ENCODE assay signal across 33 mouse cellular contexts in the genomic region with DNA sequence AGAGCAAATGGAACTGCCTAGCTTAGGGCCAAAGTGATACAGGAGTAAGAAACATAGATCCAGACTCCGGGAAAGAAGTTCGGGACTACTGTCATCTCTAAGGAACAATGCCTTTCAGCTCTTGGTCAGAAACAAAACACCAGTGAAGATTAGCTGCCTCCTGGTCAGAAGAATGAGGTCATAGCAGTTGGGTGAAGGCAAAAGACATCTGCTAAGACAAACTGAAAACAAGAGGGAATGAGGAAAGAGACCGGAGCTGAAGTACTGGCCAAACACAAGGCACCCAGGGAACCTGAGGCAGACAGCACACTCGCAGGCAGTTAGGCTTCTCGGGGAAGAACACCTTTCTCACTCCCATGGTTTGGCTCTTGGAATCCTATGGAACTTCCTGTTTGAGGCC.
"Had no signal": no experiment of that assay in that cellular context is flagged by ENCODE, and none has a peak within 500 bp of the region (broad histone marks: within the 10 kb centered on the region; RNA-seq: fewer than 3 reads in every experiment).

No protein-coding gene starts in this region.

- H3K27me3 ChIP-seq: heart, embryonic 12.5 days; heart, embryonic 13.5 days; heart, embryonic 15.5 days; hindbrain, embryonic 12.5 days; hindbrain, embryonic 13.5 days; hindbrain, embryonic 15.5 days; intestine, embryonic 15.5 days; kidney, embryonic 15.5 days had no signal

- H3K36me3 ChIP-seq: heart, embryonic 10.5 days; heart, embryonic 12.5 days; heart, embryonic 13.5 days; heart, embryonic 15.5 days; hindbrain, embryonic 10.5 days; hindbrain, embryonic 12.5 days; hindbrain, embryonic 13.5 days; hindbrain, embryonic 15.5 days; intestine, embryonic 15.5 days; kidney, embryonic 15.5 days had no signal

- ATAC-seq: hindbrain, embryonic 16.5 days; hindbrain, postnatal 0 days; inflammation-experienced regulatory T-cells, adult 6 months; intestine, embryonic 15.5 days; intestine, embryonic 16.5 days; intestine, postnatal 0 days had no signal

- H3K4me2 ChIP-seq: heart, embryonic 12.5 days; heart, embryonic 13.5 days; heart, embryonic 15.5 days; hindbrain, embryonic 12.5 days; hindbrain, embryonic 13.5 days; hindbrain, embryonic 14.5 days; hindbrain, embryonic 15.5 days; intestine, embryonic 15.5 days; kidney, embryonic 15.5 days had no signal

- H3K9me3 ChIP-seq: heart, embryonic 10.5 days; heart, embryonic 12.5 days; heart, embryonic 13.5 days; heart, embryonic 15.5 days; hindbrain, embryonic 10.5 days; hindbrain, embryonic 12.5 days; hindbrain, embryonic 13.5 days; hindbrain, embryonic 15.5 days; intestine, embryonic 15.5 days; kidney, embryonic 15.5 days had no signal

- H3K27ac ChIP-seq: heart, embryonic 10.5 days; heart, embryonic 13.5 days; heart, embryonic 15.5 days; hindbrain, embryonic 10.5 days; hindbrain, embryonic 12.5 days; hindbrain, embryonic 13.5 days; hindbrain, embryonic 14.5 days; hindbrain, embryonic 15.5 days; hindbrain, postnatal 0 days; intestine, embryonic 15.5 days; kidney, embryonic 15.5 days; kidney, postnatal 0 days; layer of hippocampus, adult 2 months had no signal

- H3K4me3 ChIP-seq: heart, embryonic 10.5 days; heart, embryonic 12.5 days; heart, embryonic 13.5 days; heart, embryonic 15.5 days; hindbrain, embryonic 10.5 days; hindbrain, embryonic 12.5 days; hindbrain, embryonic 13.5 days; hindbrain, embryonic 15.5 days; intestine, embryonic 15.5 days; kidney, embryonic 15.5 days; layer of hippocampus, adult 2 months had no signal

- DNase-seq: heart, postnatal 10 days; heart, postnatal 14 days; heart, postnatal 36 days; heart, postnatal 4 days; kidney, adult 11 months; kidney, adult 18-20 months; kidney, adult 2 months; kidney, adult 8-10 months; kidney, adult 9 months; kidney, postnatal 10 days; kidney, postnatal 14 days; kidney, postnatal 36 days; kidney, postnatal 4 days; layer of hippocampus, adult 9-11 months; layer of hippocampus, postnatal 36 days had no signal

- H3K4me1 ChIP-seq: heart, embryonic 10.5 days; heart, embryonic 12.5 days; heart, embryonic 13.5 days; heart, embryonic 15.5 days; hindbrain, embryonic 12.5 days; hindbrain, embryonic 13.5 days; hindbrain, embryonic 15.5 days; intestine, embryonic 15.5 days; kidney, embryonic 15.5 days had no signal

- H3K9ac ChIP-seq: heart, embryonic 12.5 days; heart, embryonic 13.5 days; heart, embryonic 15.5 days; hindbrain, embryonic 12.5 days; hindbrain, embryonic 13.5 days; hindbrain, embryonic 14.5 days; hindbrain, embryonic 15.5 days; intestine, embryonic 15.5 days; kidney, embryonic 15.5 days had no signal
